Mouse (Mus musculus) bone marrow macrophage, adult 2 months (primary cell): ENCODE results near the gene Nab2. TPM values are rescaled to one million over a fixed set of nuclear protein-coding genes. Genes with fewer than 3 reads are reported as not detected.

Experiments used
- H3K27ac ChIP-seq: 2 replicates; pipeline ENCODE4 v1.5.1; 2012; ENCODE audit warnings: low read depth, low read length; ENCODE audit not compliant: insufficient read depth
- H3K4me1 ChIP-seq: 2 replicates; pipeline ENCODE4 v1.6.1; 2012; ENCODE audit warnings: low read length; ENCODE audit not compliant: control insufficient read depth, insufficient read depth
- H3K4me3 ChIP-seq: 2 replicates; pipeline ENCODE4 v1.5.1; 2012; ENCODE audit warnings: mild to moderate bottlenecking, low read length, moderate library complexity; ENCODE audit not compliant: insufficient read depth
- CTCF ChIP-seq: IDR thresholded peaks from 2 replicates; pipeline ENCODE4 v1.5.1; 2012; ENCODE audit warnings: low read depth, mild to moderate bottlenecking, low read length, moderate library complexity
- POLR2A ChIP-seq: IDR thresholded peaks from 2 replicates; pipeline ENCODE4 v1.6.1; 2012; ENCODE audit warnings: mild to moderate bottlenecking, low read depth, low read length, borderline replicate concordance
- polyA plus RNA-seq: library from polyadenylated mRNA; stranded (reverse); fragments of >200 nt; gene quantifications from 2 replicates; pipeline ENCODE4 v1.2.4, GENCODE M21; 2012; ENCODE audit not compliant: missing spikeins, insufficient read depth, insufficient read length

The Nab2 gene
- polyA plus RNA-seq, 1 experiment: 25.4 TPM

DNA sequence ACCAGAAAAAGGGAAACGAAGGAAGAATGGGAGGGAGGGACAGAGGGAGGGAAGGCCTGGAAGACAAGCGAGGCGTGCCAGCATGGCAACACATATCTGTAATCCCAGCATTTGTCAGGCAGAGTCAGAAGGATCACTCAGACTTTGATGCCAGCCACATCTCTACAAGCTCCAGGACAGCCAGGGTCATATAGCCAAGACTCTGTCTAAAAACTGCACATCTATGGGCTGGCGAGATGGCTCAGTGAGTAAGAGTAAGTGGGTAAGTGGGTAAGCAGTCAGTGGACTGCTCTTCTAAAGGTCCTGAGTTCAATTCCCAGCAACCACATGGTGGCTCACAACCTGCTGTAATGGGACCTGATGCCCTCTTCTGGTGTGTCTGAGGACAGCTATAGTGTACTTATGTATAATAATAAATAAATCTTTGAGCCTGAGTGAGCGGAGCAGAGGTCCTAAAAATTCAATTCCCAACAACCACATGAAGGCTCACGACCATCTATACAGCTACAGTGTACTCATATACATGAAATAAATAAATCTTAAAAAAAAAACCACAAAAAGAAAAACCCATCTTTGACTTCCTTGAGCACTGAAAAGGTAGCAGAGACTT is 5.8 kb upstream of the Nab2 start:
- Histone ChIP-seq H3K27ac (no peak overlapping the region), H3K4me1 (peaks cover 6% of the 10 kb centered on the region), H3K4me3 (no peak overlapping the region)
- TF ChIP-seq CTCF: no peak
- no peak for TF ChIP-seq POLR2A

GRCm38 (mm10) chr10:127671276-127671675 is 2.9 kb upstream of the Nab2 start:
- Histone ChIP-seq H3K4me3 (no peak overlapping the region), H3K4me1 (peaks cover 7% of the 10 kb centered on the region), H3K27ac (no peak overlapping the region)
- TF ChIP-seq CTCF (peak; percentile 83), POLR2A (no peak)

DNA sequence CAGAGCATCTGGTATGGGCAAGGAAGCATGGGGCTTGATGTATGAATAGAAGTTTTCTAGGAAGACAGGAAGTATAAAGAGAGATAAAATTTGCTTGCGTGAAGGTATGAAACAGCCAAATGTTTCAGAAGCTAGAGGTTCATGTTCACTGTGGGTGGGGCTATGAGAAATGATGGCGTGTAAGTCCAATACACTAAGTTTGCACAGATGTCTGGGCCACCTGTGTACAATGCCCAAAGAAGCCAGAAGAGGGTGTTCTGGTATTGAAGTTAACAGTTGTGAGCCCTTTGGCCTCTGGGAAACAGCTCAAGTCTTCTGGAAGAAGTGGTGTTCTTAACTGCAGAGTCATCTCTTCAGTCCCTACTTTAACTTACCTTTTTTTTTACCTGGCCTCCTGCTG is 1.8 kb upstream of the Nab2 start:
- H3K4me3 ChIP-seq: no peak overlapping the region
- H3K27ac ChIP-seq: no peak overlapping the region
- TF ChIP-seq CTCF: no peak
- peaks cover 7% of the 10 kb centered on the region for H3K4me1 ChIP-seq

GRCm38 (mm10) chr10:127669170-127669569 is 802 bp upstream of the Nab2 start:
- Histone ChIP-seq H3K4me1 (peaks cover 11% of the 10 kb centered on the region), H3K27ac (peak overlapping the region; percentile 96), H3K4me3 (peak overlapping the region; percentile 50)
- TF ChIP-seq POLR2A (no peak), CTCF (no peak)

DNA sequence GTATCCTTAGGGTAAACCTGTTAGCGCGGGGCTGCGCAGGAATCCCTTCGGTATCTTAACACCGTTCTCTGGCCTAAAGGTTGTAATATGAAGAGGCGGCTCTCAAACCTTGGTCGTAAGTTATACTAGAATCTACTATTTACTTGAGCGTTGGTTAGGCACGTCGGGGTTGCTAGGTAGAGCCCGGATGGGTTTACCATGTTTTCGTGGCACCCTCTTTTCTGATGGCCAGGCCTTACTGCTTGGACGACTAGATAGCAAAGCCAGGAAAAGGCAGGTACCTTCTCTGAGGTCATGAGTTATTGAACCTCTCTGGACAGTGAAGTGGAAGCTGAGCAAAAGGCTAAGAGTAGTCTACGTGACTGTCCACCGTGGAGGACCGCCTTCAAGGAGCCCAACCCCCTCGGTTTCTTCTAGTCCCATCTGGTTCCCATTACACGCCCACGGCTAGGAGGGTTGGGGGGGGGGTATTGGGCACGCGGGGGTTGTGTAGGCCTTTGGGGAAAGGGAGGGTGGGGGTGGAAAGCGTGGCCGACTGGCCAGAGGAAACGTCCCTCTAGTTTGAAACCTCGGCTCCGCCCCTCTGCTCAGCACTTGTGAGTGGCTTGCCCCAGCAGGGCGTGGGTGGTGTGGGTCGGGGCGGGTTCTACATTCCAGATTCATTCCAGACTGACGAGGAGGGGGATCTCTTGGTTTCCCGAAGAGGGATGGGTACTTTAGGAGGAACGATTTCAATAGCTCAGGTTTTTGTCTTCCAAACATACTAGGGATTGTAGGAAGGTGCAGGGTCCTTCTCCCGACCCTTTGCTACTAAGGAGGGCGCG is 887 bp downstream of the Nab2 start:
- TF ChIP-seq POLR2A: no peak
- no peak for TF ChIP-seq CTCF
- peak overlapping the region; percentile 59 for H3K4me3 ChIP-seq
- peak overlapping the region; percentile 96 for H3K27ac ChIP-seq
- H3K4me1 ChIP-seq: peaks cover 17% of the 10 kb centered on the region

- no peak for TF ChIP-seq POLR2A
- TF ChIP-seq CTCF: no peak
- H3K4me1 ChIP-seq: peaks cover 22% of the 10 kb centered on the region
- H3K27ac ChIP-seq: peak within 1 kb of the TSS; percentile 96
- H3K4me3 ChIP-seq: peak within 1 kb of the TSS; percentile 65
Observed at GRCm38 (mm10) chr10:127666501-127667268, 1.7 kb downstream of the Nab2 start, which contains the start of gene Nemp1. Gene Nemp1 (plus strand): TSS chr10:127666901.

DNA sequence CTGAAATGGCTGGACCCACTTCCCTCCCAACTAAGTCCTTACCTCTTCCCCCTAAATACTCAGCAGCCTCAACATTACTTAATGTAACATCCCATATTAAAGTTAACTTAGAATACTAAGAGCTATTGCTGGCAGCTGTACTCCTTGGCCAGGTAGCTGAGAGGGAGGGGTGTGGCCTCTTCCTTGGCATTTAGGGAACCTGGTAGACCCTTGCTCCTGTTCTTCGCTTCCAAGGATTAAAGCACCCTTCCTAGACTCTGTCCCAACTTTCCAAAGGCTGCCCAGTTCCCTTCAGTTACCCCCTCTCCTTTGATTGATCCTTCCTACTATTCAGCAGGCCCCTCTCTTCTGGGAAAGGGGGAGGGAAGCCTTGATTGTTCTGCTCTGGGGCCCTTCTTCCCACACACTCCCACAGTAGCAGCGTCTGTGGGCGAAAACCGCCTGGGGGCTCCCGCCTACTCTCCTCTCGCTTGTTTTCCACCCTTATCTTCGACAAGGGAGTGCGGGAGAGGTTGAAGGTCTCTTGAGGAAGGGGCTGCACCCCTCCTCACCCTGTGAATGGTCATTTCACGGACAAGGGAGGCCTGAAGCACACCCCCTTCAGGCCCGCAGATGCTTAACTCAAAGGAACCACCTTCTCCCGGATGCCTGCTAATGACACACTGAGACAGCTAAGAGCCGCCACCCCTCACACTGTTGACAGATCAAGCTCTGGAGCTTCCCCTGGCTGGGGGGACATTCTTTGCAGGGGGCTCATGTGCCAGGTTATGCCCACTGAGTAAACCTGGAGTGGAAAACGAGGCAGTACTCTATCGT is 2.8 kb downstream of the Nab2 start:
- Histone ChIP-seq H3K27ac (peak overlapping the region; percentile 63), H3K4me3 (peak overlapping the region; percentile 65), H3K4me1 (peaks cover 25% of the 10 kb centered on the region)
- TF ChIP-seq CTCF (0 out of 2 replicates have a peak, but pooled peaks have one; percentile 6), POLR2A (no peak)

GRCm38 (mm10) chr10:127664891-127665290 is 3.5 kb downstream of the Nab2 start:
- H3K4me3 ChIP-seq: peak overlapping the region; percentile 65
- no peak overlapping the region for H3K27ac ChIP-seq
- TF ChIP-seq POLR2A (no peak), CTCF (no peak)
- H3K4me1 ChIP-seq: peaks cover 25% of the 10 kb centered on the region

DNA sequence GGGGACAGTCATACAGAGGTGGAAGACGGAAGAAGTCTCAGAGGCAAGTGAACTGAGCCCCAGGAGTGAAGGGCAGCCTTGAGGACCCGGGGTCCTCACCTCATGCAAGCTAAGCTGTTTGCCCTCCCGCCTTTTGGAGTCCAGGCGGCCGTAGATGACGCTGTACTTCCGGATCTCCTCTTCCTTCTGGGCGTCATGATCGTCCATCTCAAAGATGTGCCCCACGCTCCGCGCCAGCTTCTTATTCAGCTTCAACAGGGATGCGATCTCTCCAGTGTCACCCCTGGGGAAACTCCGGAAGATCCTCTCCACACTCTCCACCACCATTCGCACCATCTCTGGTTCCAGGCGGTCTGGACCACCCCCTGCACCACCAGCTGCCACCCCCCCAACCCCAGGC is 4.2 kb downstream of the Nab2 start:
- Histone ChIP-seq H3K4me1 (peaks cover 21% of the 10 kb centered on the region), H3K4me3 (no peak overlapping the region)
- TF ChIP-seq POLR2A (no peak), CTCF (no peak)

GRCm38 (mm10) chr10:127663590-127663989 is 4.8 kb downstream of the Nab2 start:
- Histone ChIP-seq H3K27ac (no peak overlapping the region), H3K4me3 (no peak overlapping the region), H3K4me1 (peaks cover 18% of the 10 kb centered on the region)
- no peak for TF ChIP-seq POLR2A
- no peak for TF ChIP-seq CTCF

More for the DNA sequence above, 4.2 kb downstream of the Nab2 start:
- H3K27ac ChIP-seq: no peak overlapping the region
